Comparison of ENCODE assay signal across 18 mouse cellular contexts in the genomic region with DNA sequence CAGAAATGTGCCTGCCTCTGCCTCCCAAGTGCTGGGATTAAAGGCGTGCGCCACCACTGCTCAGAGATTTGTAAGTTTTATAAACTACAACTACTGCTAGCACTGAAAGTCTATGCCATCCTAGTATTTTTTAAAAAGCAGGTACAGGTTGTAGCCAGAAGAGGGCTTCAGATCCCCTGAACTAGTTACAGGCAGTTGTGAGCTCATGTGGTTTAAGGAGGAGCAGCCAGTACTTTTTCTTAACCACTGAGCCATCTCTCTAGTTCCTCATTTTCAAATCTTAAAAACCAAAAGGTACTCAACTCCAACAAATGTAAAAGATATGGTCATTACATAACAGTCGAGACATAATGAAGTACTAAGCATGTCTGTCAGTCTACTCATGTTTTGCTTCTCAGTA.
DNase-seq lines count a peak whose midpoint lies in the region; ATAC-seq and TF ChIP-seq lines count a peak whose summit lies in the region.
"Had no signal": no experiment of that assay in that cellular context is flagged by ENCODE, and none has a peak within 500 bp of the region (broad histone marks: within the 10 kb centered on the region; RNA-seq: fewer than 3 reads in every experiment).

No protein-coding gene starts in this region.

- DNase-seq in left cerebral cortex, adult 2 months (ENCODE audit: extremely low spot score in 1 of 2, low spot score in 2 of 2): no peak
- DNase-seq in left cerebral cortex, postnatal 25 days (ENCODE audit: low spot score in 2 of 2): no peak
- DNase-seq in A20 (ENCODE audit: low read depth, low spot score) (peak; percentile 63), ES-CJ7 (ENCODE audit: low read depth, low spot score) (peak; percentile 17)
- no peak for DNase-seq in adrenal gland, adult 2 months
- no peak for DNase-seq in cerebellum, postnatal 10 days
- no peak for DNase-seq in frontal cortex, adult 2 months (ENCODE audit: extremely low spot score in 1 of 2, low spot score in 1 of 2)
- DNase-seq: adrenal gland, postnatal 10 days; cerebellum, adult 2 months; embryo, embryonic 11 days; kidney, postnatal 36 days; lung, adult 18-20 months had no signal

- H3K27ac ChIP-seq in left cerebral cortex, adult 2 months: no peak overlapping the region
- H3K27ac ChIP-seq: forebrain, embryonic 15.5 days; midbrain, embryonic 10.5 days; neural tube, embryonic 15.5 days had no signal

- intact Hi-C loops in left cerebral cortex, adult 2 months (cut with DNase I): loop anchor here (5.0 kb wide), 2 partner anchors 62 to 127 kb away; a partner anchor contains a TSS
- intact Hi-C loops in left cerebral cortex, postnatal 25 days (cut with DNase I): loop anchor here (2.0 kb wide), 1 partner anchor 127 kb away; no protein-coding TSS in a partner anchor

- peak; percentile 13 for TF ChIP-seq CTCF in left cerebral cortex, adult 2 months (IDR thresholded peaks at IDR 0.05)

- no peak overlapping the region for H3K4me3 ChIP-seq in left cerebral cortex, adult 2 months
- H3K4me3 ChIP-seq: forebrain, embryonic 15.5 days; heart, embryonic 12.5 days; midbrain, embryonic 10.5 days; neural tube, embryonic 15.5 days had no signal

- ATAC-seq in megakaryocyte progenitor cell, adult 5-6 weeks (replicated peaks; ENCODE audit: poor library complexity): peak; percentile 96
- ATAC-seq: forebrain, embryonic 15.5 days; inflammation-experienced regulatory T-cells, adult 6 months had no signal

Comparison
In these comparisons a context has a peak if more than half of its experiments do, and no peak if none do; other contexts are left out.
1. DNase-seq: peak in A20 (single experiment) and ES-CJ7 (single experiment); none in left cerebral cortex, adult 2 months (0 of 2), left cerebral cortex, postnatal 25 days (0 of 2), adrenal gland, adult 2 months (single experiment), cerebellum, postnatal 10 days (0 of 2) and frontal cortex, adult 2 months (0 of 2).